Mouse (Mus musculus): ENCODE data around the gene Fam189a1.

Fam189a1 gene

DNA sequence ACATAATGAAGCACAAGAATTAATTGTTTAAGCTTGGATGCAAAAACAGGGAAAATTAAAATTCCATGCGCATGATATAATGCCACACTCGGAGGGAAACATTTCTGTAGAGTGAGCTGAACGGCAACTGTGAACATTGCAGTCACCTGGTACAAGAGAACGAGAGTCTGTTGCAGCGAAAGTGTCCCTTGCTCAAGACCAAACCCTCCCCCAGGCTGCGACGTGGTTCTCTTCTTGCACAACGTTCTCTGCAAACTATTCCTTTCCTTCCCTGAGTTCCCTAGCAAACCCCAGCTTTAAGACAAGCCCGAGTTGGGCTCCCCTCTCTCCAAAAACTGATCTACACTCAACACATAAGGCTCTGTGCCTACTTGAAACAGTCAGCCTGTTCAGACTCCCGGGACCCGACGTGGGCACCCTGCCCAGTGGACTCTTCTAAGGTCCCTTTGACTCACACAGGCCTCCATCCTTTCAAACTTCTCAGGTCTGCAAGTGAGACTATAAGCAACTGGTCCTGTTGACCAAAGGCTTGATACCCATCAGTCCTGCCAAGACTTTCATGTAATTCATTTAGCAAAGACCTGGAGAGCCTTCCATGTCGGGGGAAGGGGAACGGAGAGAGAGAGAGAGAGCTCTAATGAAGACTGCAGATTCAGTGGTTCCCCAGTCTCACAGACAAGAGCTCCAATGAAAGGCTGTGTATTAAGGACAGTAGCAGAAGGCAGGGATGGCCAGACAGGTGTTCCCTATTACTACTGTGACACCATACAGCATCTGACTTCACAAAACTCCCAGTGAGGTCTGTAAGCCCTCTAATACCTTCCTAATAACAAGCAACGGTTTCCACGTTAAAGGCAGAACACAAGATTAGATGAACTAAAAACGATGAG is 51.9 kb downstream of the Fam189a1 start:
- no peak for DNase-seq (ENCODE audit: low read depth, low spot score)

DNA sequence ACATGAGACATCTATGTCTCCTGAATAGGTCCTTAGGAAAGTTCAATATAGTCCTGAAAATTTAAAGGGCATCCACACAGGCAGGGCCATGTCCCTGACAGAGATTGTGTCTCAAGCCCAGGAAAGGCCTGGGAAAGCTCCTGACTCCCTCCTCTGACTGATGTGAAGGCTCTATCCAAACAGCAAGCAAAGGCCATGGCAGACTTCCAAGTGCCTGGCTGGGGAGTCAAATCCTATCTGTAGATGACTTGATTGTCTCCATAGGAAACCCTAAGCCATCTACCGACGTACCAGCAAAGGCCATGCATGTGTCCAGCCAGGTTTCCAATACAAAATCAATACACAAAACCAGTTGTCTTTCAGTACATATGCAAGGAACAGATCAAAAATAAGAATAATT is 54.7 kb downstream of the Fam189a1 start:
- no peak for DNase-seq (ENCODE audit: low read depth, low spot score)

DNA sequence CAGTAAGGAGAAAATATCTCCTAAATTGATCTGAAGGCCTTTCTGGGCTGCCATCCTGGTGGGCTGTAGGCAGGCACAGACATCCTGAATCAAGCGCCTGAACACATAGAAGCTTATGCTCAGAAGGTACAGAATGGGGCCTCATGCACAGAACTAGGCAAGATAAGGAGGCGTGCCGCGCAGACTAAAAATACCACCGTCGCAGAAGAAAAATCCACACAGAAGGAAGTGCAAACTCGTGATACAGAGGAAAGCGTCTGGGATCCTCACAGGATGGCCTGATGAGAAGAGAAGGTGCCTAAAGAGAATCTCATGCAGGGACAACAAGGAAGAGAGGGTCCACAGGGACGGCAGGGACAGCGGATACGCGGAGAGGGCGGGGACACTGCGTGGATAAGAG is 58.7 kb downstream of the Fam189a1 start:
- DNase-seq (ENCODE audit: low read depth, low spot score): peak; percentile 89

DNA sequence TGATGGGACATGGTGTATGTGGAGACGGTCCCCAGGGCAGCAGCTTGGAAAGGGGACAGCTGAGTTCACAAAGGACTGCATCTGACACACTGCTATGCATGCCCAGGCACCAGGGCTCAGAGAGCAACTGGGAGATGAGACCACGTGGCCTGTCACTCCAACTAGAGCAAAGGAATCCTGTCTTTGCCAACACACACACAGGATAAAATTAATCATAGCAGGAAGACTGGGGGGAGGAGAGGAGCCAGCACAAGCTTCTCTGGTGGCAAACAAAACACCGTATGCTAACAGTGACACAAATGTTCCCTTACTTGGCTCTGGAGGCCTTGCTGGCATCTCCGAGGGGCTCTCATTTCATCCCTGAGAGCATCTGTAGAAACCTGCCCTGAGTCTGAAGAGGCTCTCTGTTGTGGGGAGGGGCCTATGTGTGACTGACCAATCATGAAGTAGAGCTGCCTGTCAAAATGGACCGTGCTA is 60.7 kb downstream of the Fam189a1 start:
- peak; percentile 74 for DNase-seq (ENCODE audit: low read depth, low spot score)

DNA sequence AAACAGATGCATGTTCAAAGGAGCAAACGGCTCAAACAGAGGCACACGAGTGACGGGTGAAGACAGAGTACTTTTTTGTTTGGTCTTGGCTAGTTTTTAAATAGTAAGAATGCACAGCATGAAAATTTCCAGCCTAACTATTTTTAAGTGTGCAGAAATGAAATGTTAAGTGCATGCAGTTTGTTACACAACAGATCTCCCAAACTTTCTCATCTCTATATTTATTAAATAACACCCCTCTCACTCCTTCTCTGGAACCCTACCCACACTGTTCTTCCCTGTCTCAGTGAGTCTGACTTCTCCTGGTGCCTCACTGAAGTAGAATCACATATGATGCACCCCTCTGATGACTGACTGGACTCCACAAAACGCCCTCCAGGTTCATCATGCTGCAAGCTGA is 63.1 kb downstream of the Fam189a1 start:
- DNase-seq (ENCODE audit: low read depth, low spot score): peak; percentile 73

- no peak for DNase-seq (ENCODE audit: low read depth, low spot score)
Measured at GRCm38 (mm10) chr7:65091486-65091885, 64.9 kb downstream of the Fam189a1 start.

DNA sequence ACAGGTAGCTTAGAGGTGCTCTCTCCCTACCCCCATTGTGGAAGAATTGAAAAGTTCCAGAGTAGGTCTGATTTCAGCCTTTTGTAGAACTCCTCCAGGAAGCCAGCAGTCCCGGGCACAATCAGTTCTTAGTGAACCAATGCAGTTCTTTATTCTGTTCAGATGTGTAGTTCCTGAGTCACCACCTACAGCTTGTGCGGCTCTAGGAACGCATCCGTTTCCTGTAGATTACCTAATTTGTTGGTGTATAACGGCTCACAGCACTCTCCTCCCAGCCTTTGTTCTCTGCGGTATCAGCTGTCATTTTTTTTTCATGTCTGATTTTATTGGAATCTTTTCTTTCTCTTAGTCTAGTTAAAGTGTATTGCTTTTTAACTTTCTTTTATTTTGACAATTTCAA is 70.4 kb downstream of the Fam189a1 start:
- no peak for DNase-seq (ENCODE audit: low read depth, low spot score)

DNA sequence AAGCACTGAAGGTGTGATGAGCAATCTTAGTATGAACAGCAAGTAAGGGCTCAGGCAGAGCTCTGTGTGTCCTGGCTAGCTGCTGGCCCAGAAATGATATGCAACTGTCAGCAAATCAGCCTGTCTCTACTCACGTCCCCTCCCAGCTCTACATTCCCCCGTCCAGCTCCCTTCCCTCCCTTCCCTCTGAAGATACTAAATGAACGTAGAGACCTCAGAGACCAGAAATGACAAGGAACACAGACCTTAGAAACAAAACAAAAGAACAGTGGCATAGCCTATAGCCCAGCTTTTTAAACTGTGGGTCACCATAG is 73.6 kb downstream of the Fam189a1 start:
- DNase-seq (ENCODE audit: low read depth, low spot score): no peak

DNA sequence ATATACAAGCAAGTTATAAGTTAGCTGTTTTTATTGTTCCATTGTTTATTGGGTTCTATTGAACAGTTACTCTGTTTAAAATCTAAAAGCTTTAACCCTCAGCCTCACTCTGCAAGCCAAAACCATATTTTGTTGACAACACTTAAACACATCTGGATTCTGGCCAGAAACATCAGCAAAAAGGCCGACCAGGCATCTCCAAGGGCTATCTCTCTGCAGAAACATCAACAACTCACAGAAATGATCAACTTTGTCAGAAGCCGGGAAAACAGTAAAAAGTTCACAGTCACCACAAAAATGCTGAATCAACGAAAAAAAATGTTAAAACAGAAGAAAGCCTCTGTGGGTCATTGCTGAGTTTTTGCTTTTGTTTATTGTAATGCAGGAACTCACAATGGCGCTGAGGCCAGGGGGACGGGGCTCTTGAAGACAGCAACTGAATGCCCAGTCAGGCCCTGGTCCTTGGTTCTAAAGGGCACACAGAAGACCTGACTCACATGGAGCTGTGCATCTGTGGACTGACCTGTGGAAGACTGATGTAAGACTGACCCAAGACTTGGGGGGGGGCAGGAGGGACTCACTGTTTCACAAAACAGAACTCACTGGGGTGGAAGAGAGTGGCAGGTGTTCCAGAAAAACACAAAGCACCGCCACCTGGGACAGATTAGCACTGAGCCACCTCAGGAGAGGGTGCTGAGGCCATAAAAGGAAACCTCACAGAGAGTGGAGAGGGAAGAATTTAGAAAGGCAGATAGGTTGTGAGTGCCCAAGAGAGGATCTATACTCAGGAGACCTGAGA is 74.2 kb downstream of the Fam189a1 start:
- DNase-seq (ENCODE audit: low read depth, low spot score): no peak

DNA sequence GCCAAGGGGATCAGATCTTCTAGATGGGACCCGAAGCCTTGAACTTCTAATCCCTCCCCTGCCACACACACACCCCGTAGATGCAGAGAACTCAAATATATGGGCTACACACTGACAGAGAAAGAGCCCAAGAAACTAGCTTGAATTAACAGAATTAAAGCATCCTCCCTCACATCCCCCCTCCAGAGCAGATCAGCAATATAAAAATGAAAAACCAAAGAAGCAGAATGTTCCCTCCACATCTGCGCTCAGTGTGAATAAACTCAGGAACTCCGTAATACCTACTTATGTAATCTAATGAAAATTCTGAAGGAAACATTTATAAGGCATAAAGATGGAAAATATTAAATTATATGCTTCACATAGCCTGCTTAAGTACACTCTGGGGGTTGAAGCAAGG is 80.2 kb downstream of the Fam189a1 start:
- peak; percentile 64 for DNase-seq (ENCODE audit: low read depth, low spot score)

DNA sequence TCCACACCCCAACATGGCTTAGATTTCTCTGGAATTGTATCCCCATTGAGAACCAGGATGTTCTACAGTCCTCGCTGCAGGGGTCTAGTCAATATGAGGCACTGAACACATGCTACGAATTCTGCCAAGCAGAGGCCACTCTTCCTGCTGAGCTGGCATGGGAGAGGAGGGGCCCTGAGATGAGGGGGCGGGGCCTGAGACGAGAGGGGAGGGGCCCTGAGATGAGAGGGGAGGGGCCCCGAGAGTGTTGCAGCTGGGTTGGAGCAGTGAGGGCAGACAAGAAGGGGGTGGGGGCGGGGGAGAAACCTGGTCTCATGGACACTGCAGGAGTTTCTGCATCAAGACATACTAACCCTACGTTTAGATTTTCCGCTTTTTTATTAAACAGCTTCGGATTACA is 82.2 kb downstream of the Fam189a1 start:
- no peak for DNase-seq (ENCODE audit: low read depth, low spot score)

GRCm38 (mm10) chr7:65073555-65073954 is 82.8 kb downstream of the Fam189a1 start:
- DNase-seq (ENCODE audit: low read depth, low spot score): no peak

DNA sequence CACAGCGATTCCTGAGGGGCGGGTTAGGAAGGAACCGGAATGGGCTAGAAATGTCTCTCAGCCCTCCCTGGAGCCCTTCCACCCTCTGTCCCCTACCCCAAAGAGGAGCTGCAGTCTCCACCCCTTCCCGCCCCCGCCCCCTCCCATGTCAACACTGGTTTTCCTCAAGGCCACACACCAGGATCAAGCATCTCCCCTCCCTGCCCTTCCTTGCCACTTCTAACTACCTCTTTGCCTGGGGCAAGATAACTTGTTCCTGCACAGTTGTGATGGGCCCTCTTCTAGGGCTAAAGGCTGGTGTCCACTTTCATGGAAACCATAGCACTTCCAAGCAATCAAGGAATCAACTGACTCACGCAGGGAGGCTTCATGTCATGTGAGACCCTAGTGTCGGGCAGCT is 90.2 kb downstream of the Fam189a1 start:
- DNase-seq (ENCODE audit: low read depth, low spot score): no peak

- DNase-seq (ENCODE audit: low read depth, low spot score): no peak
Measured at GRCm38 (mm10) chr7:65065457-65065856, 90.9 kb downstream of the Fam189a1 start.

- DNase-seq (ENCODE audit: low read depth, low spot score): no peak
Measured at GRCm38 (mm10) chr7:65064638-65065037, 91.7 kb downstream of the Fam189a1 start.

DNA sequence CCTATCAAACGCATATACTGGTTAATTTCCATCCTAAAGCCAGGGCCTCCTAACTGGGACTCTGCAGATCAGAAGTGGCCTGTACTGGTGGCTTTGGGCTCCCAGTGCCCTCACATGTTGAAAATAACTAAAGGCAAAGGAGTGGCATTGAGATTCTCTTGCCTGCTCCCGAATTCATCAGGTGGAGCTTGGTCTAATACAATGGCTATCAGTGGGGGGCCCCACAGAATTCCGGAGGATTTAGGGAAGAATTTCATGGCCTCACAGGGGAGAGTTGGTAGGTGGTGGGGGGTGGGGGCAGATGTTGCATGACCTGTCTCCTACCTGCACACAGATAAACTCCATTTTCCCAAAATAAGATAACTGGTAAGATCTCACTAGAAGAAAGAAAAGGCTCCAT is 92.3 kb downstream of the Fam189a1 start:
- DNase-seq (ENCODE audit: low read depth, low spot score): no peak

- no peak for DNase-seq (ENCODE audit: low read depth, low spot score)
Measured at GRCm38 (mm10) chr7:65060163-65060799, 96.1 kb downstream of the Fam189a1 start.

DNA sequence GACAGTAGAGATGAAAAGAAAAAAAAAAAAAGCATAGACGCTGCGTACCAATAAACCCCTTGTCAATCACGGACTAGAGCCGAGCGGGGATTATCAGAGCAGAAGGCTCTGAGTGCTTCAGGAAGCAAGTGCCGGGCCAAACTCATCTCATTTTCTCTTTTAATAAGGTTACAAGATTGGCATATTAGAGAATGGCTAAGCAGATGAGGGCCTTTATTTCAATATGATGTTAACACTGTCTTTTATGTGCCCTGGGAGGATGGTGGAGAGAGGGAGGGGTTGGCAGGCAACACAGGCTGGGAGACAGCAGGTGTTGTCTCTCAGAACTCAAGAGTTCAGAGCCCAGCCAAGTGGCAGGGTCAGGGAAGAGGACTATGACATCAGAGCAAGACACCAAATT is 99.5 kb downstream of the Fam189a1 start:
- no peak for DNase-seq (ENCODE audit: low read depth, low spot score)

GRCm38 (mm10) chr7:65051986-65052385 is 104.4 kb downstream of the Fam189a1 start:
- DNase-seq (ENCODE audit: low read depth, low spot score): no peak

DNA sequence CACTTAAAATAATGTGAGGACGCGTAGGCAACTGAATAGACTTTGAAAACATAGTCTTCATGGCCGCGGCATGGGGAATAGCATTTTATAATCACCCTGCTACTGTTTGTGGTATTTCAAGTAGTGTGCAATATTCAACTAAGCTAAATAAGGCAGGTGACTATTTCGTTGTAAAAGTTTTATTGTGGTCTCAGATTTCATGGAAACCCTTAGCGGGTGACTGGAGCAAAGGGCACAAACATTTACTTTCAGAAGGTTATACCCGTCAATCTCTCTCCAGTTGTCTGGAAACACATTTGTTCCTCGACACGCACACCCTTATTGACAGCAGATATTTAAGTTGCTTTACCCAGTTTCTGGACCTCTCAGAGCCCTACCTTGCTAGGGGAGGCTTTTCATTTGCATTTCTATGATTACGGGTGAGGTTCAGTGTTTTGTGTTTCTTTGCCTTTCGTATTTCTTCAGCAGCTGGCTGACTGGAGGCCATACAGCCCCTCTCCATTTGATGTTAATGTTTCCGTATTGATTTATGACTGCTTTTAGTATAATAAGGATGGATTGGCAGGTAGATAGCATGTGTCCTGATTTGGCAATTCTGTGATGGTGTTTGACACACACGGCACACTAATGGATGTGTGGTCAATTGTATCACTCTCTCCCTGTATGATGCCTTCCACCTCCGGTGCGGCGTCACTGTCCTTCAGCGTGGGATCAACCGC is 107.0 kb downstream of the Fam189a1 start:
- DNase-seq (ENCODE audit: low read depth, low spot score): no peak

GRCm38 (mm10) chr7:65047700-65048099 is 108.7 kb downstream of the Fam189a1 start:
- no peak for DNase-seq (ENCODE audit: low read depth, low spot score)

DNA sequence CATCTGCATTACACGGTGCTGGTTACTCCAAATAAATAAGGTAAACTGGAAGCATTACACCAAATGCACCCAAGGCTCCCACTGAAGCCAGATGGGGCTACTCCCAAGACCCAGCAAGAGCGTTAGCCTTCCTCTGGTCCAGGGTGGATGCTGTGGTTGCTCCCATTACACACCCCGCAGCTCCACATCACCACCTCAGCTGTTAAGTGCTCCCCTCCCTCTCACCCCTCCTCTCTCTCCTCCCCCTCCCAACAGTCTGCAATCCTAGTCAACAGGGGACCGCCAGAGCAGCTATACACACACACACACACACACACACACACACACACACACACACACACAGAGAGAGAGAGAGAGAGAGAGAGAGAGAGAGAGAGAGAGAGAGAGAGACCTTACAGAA is 109.7 kb downstream of the Fam189a1 start:
- no peak for DNase-seq (ENCODE audit: low read depth, low spot score)

Measured in telencephalon, adult 2 months (tissue).